ENCODE assay signal across 8 mouse cellular contexts in genomic region chr19:8898576-8898975, GRCm38 (mm10). TPM values are rescaled to one million over a fixed set of nuclear protein-coding genes. Genes with fewer than 3 reads are reported as not detected.
DNase-seq lines count a peak whose midpoint lies in the region; ATAC-seq and TF ChIP-seq lines count a peak whose summit lies in the region.

No protein-coding gene starts in this region.

- H3K36me3 ChIP-seq in hindbrain, embryonic 16.5 days (ENCODE audit: control insufficient read depth, insufficient read depth, low read length) = peaks cover 12% of the 10 kb centered on the region

- intact Hi-C loops in left cerebral cortex, postnatal 4 days (cut with DNase I) = no loop called here

- TF ChIP-seq CTCF in lung, adult 2 months (IDR thresholded peaks at IDR 0.05; ENCODE audit: insufficient read depth, low read length) = no peak
- TF ChIP-seq CTCF in bone marrow macrophage, adult 2 months (IDR thresholded peaks at IDR 0.05; ENCODE audit: low read depth, low read length) = no peak

- peaks cover 9% of the 10 kb centered on the region; the same call in 1 of the 2 replicates for H3K4me1 ChIP-seq in lung, adult 2 months (ENCODE audit: control insufficient read depth, insufficient read depth, low read length)
- peaks cover 8% of the 10 kb centered on the region for H3K4me1 ChIP-seq in bone marrow macrophage, adult 2 months (ENCODE audit: control insufficient read depth, insufficient read depth, low read length)
- H3K4me1 ChIP-seq in hindbrain, embryonic 16.5 days (ENCODE audit: control insufficient read depth, insufficient read depth, low read depth, low read length) = peaks cover 21% of the 10 kb centered on the region

- peak overlapping the region; percentile 74 for H3K4me2 ChIP-seq in hindbrain, embryonic 16.5 days (ENCODE audit: low read length)

- DNase-seq in lung, adult 2 months = no peak
- DNase-seq in lung, adult 18-20 months = no peak
- DNase-seq in naive thymus-derived CD4-positive, alpha-beta T cell, adult 2 months (ENCODE audit: low read depth) = peak; percentile 52
- no peak for DNase-seq in ovary, postnatal 36 days (ENCODE audit: low spot score)
- no peak for DNase-seq in left cerebral cortex, postnatal 4 days
- DNase-seq in ovary, postnatal 14 days (ENCODE audit: low spot score) = no peak

- H3K9ac ChIP-seq in hindbrain, embryonic 16.5 days (ENCODE audit: low read depth, low read length) = peak overlapping the region; percentile 93

- H3K27me3 ChIP-seq in hindbrain, embryonic 16.5 days (replicated peaks; ENCODE audit: control insufficient read depth, insufficient read depth, low read length) = no peaks in the 10 kb centered on the region

- no peak for ATAC-seq in hindbrain, embryonic 16.5 days

- peak overlapping the region; percentile 60 for H3K27ac ChIP-seq in bone marrow macrophage, adult 2 months (ENCODE audit: insufficient read depth, low read depth, low read length)
- H3K27ac ChIP-seq in hindbrain, embryonic 16.5 days (ENCODE audit: low read depth, low read length) = peak overlapping the region; percentile 91

- no peak for TF ChIP-seq POLR2A in lung, adult 2 months (IDR thresholded peaks at IDR 0.05; ENCODE audit: borderline replicate concordance, extremely low read depth, low read depth, low read length)
- TF ChIP-seq POLR2A in bone marrow macrophage, adult 2 months (IDR thresholded peaks at IDR 0.05; ENCODE audit: borderline replicate concordance, low read depth, low read length) = no peak

- WGBS in lung, adult 2 months = under 1% methylated on average over 13 of the region's 13 CpGs
- 14% methylated on average over 13 of the region's 13 CpGs for WGBS in hindbrain, embryonic 16.5 days

- H3K4me3 ChIP-seq in lung, adult 2 months (replicated peaks; ENCODE audit: extremely low read depth, low read depth, low read length) = peak overlapping the region; percentile 97
- H3K4me3 ChIP-seq in bone marrow macrophage, adult 2 months (ENCODE audit: insufficient read depth, low read length) = peak overlapping the region; percentile 74
- H3K4me3 ChIP-seq in hindbrain, embryonic 16.5 days (ENCODE audit: low read length) = peak overlapping the region; percentile 70

- no peaks in the 10 kb centered on the region for H3K9me3 ChIP-seq in hindbrain, embryonic 16.5 days (ENCODE audit: control insufficient read depth, low read length)

RNA-seq across cellular contexts. Expression of gene Ganab, which starts 0.7 kb away (rescaled TPM):
- 83.8 and 124 TPM in 2 replicates for polyA plus RNA-seq in lung, adult 2 months (2012; rRNA removed)
- polyA plus RNA-seq in bone marrow macrophage, adult 2 months (2012; ENCODE audit: insufficient read depth, insufficient read length, missing spikeins) = 82.5 and 91.3 TPM in 2 replicates
- polyA plus RNA-seq in hindbrain, embryonic 16.5 days (2015; fragmentation: Nextera tagmentation; extraction: Ambion mirVana) = 72.1 and 84.5 TPM in 2 replicates
- total RNA-seq in left cerebral cortex, postnatal 4 days (2021) = 100 to 1,000 TPM; 102 to 110 TPM

RNA-seq across cellular contexts. Expression of gene Ints5, which starts 5.8 kb away (rescaled TPM):
- 18.5 and 22.2 TPM in 2 replicates for polyA plus RNA-seq in lung, adult 2 months (2012; rRNA removed)
- 11.5 and 11.8 TPM in 2 replicates for polyA plus RNA-seq in bone marrow macrophage, adult 2 months (2012; ENCODE audit: insufficient read depth, insufficient read length, missing spikeins)
- polyA plus RNA-seq in hindbrain, embryonic 16.5 days (2015; fragmentation: Nextera tagmentation; extraction: Ambion mirVana) = 31.1 and 35.2 TPM in 2 replicates
- total RNA-seq in left cerebral cortex, postnatal 4 days (2021) = 10 to 100 TPM; 25.3 to 25.6 TPM

RNA-seq across cellular contexts. Expression of gene Gm49416, which starts 9.8 kb away (rescaled TPM):
- not detected in 2 replicates for polyA plus RNA-seq in lung, adult 2 months (2012; rRNA removed)
- 4.9 TPM in 1 of 2 replicates, not detected in the other for polyA plus RNA-seq in bone marrow macrophage, adult 2 months (2012; ENCODE audit: insufficient read depth, insufficient read length, missing spikeins)
- polyA plus RNA-seq in hindbrain, embryonic 16.5 days (2015; fragmentation: Nextera tagmentation; extraction: Ambion mirVana) = not detected in 2 replicates
- 1 to 10 TPM; 4.2 to 5.8 TPM for total RNA-seq in left cerebral cortex, postnatal 4 days (2021)

RNA-seq across cellular contexts. Expression of gene 1810009A15Rik, which starts 9.9 kb away (rescaled TPM):
- 11.8 and 15.4 TPM in 2 replicates for polyA plus RNA-seq in lung, adult 2 months (2012; rRNA removed)
- polyA plus RNA-seq in bone marrow macrophage, adult 2 months (2012; ENCODE audit: insufficient read depth, insufficient read length, missing spikeins) = 40.1 and 43.1 TPM in 2 replicates
- polyA plus RNA-seq in hindbrain, embryonic 16.5 days (2015; fragmentation: Nextera tagmentation; extraction: Ambion mirVana) = 44.3 and 46.5 TPM in 2 replicates
- 10 to 100 TPM; 16.4 to 21.4 TPM for total RNA-seq in left cerebral cortex, postnatal 4 days (2021)

RNA-seq across cellular contexts. Expression of gene Gm49403, which starts 14.8 kb away (rescaled TPM):
- polyA plus RNA-seq in lung, adult 2 months (2012; rRNA removed) = not detected in 2 replicates
- not detected in 2 replicates for polyA plus RNA-seq in bone marrow macrophage, adult 2 months (2012; ENCODE audit: insufficient read depth, insufficient read length, missing spikeins)
- not detected in 2 replicates for polyA plus RNA-seq in hindbrain, embryonic 16.5 days (2015; fragmentation: Nextera tagmentation; extraction: Ambion mirVana)
- total RNA-seq in left cerebral cortex, postnatal 4 days (2021) = not detected
